Mouse (Mus musculus) adrenal gland, adult 2 months (tissue): Measurements from ENCODE around the gene Cfap43. TPM values are rescaled to one million over a fixed set of nuclear protein-coding genes. Genes with fewer than 3 reads are reported as not detected.

Experiments
- DNase-seq: peaks from one replicate; pipeline ENCODE4 v3.0.0; 2021
- polyA plus RNA-seq: library from polyadenylated mRNA; depleted of rRNA; stranded (reverse); fragments of >200 nt; gene quantifications from 2 replicates; pipeline ENCODE4 v1.2.3, GENCODE M21; 2012
- total RNA-seq, 2 experiments: library from RNA; stranded (reverse); gene quantifications; 2 replicates each; pipeline ENCODE4 v1.2.3; 2021

The Cfap43 gene
- total and polyA plus RNA-seq, 3 experiments, result not detected

DNA sequence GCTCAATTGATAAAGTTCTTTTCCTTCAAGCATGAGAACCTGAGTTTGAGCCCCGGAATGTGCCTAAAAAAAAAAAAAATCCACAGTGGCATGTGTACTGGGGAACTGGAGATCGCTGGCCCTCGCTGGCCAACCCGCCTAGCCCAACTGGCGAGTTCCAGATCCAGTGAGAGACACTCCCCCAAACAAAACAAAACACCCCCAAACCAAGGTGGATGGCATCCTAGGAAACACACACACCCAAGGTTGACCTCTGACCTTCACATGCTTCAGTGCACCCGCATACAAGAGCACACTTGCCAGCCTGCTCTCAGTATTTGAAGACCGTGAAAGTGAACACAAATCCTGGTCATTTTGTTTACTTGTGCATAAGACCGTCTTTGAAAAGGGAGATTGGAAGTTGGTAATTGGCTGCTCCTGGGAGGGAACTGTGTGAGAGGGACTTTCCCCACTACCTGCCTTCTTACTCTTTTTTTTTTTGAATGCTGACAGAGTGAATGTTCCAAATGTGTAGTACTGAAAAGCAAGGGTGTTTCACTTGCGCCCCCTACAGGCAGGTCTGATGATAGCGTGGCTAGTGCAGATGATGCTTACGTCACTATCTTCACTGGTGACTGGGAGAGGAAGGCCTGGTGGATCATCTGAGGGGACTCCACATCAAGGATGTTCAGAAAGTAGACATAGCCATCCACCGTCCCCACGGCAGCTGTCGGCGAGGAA is 123.9 kb downstream of the Cfap43 start:
- peak; percentile 72 for DNase-seq

DNA sequence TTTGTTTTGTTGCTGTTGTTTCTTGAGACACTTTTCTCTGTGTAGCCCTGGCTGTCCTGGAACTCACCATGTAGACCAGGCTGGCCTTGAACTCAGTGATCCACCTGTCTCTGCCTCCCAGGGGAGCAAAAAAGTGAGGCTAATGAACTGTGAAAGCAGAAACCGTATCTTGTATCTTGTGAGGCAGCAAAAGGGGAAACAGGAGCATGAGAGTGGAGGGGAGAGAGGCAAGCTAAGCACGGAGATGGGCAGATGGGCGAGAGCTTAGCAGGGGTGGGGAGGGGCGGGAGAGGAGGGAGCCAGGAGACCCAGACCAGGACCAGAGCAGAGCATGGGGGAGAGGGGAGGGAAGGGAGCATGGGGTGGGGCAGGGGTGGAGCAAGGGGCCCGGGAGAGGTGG is 124.8 kb downstream of the Cfap43 start:
- DNase-seq, result no peak

DNA sequence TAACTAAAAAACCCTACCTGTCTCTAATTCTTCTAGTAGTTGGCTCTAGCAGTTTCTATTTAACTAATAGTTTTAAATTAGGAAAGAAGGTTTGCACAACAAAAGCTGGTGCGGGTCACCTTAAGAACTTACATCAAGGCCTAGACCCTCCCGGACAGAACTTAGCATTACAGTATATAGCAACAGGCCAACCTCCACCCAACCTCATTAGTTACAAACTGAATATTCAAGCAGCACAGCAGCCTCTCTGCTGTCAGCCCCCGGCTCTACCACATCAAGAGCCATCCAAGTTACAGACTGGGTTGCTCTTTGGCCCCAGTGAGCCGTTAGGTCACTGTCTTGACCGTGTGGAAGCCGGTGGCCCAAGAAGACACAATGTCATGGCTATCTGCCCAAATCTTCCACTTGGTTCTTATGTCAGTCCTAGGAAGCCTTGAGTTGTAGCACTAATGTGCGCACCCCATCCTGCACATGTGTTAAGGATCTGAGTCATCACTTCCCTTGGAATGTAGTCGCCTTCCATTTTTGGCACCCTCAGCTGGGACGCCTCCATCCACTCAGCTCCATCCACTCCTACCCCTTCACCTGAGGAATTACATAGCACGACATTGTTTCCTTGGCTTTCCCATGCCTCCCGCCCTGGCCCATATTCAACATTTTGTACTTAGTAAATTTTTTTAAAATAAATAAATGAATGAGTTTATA is 128.6 kb downstream of the Cfap43 start:
- DNase-seq, result no peak

DNA sequence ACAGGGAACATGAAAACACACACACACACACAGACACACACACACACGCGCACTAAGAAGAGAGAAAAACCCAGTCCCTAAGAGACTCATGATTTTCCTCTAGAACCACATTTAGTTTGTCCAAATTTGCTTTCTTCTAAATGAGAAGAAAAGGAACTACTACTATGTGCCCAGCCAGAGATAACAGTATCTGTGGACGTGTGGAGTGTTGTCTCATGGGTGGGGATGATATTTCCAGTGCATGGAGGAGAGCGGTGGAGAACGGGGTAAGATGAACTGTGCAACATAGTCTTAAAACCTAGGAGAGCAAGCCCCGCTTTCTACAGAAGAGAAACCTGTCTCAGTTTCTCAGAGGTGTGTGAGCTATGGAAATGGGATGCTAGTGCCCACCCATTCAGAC is 135.2 kb downstream of the Cfap43 start:
- no peak for DNase-seq

DNA sequence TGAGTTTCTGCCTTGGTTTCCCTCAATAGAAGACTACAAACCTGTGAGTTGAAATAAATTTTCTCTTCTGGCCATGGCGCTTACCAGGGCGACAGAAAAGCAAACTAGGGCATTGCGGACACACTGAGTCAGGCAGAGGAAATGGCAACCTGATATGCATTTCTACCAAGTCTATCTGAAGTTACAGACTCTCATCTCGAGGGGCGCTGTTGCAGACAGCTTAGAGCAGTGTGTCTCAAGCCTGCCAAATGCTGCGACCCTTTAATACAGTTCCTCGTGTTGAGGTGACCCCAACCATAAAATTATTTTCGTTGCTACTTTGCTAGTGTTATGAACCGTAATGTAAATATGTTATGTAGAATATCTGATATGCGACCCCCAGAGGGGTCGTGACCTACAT is 138.1 kb downstream of the Cfap43 start:
- DNase-seq, result no peak

DNA sequence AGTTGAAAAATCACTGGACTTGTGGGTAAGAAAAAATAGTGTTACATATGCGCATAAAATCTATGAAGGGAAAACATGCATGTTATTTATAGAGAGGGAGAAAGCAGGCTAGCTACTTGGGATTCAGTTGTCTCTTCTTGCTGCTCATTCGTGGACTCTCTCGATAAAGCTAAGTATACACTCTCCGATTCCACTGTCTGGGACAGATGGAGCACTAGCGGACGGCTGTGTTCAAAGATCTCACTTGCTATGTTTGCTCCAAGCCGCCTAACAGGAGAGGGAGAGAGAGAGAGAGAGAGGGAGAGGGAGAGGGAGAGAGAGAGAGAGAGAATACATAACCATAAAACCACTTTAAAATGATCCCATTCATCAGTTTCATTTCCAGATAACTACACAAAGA is 138.9 kb downstream of the Cfap43 start:
- no peak for DNase-seq

DNA sequence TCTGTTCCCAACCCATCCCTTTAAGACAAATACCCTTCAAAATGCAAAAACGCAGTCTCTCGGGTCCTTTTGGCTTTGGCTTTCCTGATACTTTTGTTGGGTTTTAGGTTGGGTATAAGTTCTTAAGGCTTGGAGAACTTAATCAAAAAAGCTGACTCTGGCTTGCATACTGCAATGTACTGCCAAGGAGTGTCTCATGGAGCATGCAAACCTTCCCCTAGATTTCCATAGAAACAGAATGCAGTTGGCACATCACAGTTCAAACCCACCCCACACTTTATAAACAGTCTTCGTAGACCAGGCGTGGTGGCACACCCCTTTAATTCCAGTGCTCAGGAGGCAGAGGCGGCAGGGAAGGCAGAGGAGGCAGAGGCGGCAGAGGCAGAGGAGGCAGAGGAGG is 141.2 kb downstream of the Cfap43 start:
- DNase-seq, result no peak

DNA sequence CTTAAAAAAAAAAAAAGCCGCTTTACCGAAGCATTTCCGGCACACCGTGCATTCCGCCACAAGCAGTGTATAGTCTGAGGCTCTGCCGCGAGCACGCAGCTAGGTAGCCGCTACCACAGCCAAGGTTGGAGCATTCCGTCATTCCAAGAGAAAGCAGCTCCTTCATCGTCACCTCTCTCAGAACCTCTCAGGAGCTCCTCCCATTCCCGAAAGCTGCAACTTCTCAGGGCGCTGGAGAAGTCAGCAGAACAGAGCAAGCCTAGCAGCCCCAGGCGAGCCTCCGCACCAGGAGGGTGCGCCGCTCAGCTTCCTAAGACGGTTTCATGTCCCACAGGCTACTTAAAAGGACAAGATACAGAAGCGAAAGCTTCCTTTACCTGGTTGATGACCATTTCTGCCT is 163.5 kb downstream of the Cfap43 start:
- peak; percentile 11 for DNase-seq

DNA sequence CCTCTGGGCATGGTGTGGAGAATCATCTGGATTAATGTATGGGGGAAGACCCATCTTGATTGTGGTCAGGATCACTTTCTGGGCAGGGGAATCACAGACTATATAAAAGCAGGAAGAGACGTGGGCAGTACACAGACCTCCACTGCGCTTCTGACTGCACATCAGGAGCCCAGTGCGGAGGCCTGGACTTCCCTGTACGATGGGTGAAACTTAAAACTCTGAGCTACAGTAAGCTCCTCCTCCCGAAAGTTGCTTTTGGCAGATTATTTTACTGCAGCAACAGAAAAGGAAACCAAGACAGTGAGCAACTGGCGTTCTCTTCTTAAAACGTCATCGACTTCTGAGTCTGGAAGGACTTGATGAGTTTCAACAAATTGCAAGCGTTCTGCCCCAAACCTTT is 164.2 kb downstream of the Cfap43 start:
- DNase-seq, result no peak

DNA sequence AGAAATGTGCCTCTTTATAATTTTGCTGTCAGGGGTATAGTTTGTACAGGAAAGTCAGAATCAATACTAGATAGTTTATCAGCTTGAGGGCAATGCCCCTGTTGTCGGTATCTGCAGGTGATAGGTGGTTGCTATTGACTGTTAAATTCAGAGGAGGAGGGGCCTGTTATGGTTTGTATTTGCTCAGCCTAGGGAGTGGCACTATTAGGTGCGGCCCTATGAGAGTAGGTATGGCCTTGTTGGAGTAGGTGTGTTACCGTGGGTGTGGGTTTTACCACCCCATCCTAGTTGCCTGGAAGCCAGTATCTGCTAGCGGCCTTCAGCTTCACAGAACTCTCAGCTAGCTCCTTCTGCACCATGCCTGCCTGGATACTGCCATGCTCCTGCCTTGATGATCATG is 165.2 kb downstream of the Cfap43 start:
- no peak for DNase-seq

DNA sequence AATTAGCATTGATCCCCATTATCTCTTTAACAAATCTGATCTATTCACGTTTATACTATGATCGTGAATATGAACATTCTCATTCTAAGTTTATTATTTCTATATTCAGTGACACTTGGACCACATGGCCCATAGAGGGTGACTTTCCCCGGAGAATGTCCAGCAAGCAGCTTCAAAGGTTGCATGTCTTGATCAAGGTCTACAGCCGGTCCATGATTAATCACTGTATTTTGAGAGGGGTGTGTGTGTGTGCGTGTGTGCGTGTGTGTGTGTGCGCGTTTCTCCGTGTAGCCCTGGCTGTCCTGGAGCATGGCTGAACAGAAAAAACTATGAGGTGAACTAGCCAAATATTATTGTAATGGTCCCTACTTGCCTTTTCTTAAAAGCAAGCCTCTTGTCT is 166.6 kb downstream of the Cfap43 start:
- DNase-seq, result peak; percentile 25

DNA sequence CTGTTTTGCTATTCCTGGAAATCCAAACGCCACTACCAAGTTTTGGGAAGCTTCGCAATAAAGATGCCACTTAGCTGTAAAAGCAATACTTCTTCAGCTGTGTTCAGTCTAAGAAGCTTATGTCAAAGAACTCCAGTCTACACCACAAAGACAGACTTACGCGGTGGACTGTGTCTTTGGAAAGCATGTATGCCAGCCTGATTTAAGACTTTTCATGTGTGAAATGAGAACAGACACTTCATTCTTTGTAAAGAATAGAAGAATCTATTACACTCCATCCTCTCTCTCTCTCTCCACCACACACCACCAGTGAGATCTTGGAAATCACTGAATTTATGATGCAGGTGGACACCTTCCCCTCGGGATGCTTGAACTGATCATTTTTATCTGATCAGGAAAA is 168.7 kb downstream of the Cfap43 start:
- DNase-seq, result no peak

DNA sequence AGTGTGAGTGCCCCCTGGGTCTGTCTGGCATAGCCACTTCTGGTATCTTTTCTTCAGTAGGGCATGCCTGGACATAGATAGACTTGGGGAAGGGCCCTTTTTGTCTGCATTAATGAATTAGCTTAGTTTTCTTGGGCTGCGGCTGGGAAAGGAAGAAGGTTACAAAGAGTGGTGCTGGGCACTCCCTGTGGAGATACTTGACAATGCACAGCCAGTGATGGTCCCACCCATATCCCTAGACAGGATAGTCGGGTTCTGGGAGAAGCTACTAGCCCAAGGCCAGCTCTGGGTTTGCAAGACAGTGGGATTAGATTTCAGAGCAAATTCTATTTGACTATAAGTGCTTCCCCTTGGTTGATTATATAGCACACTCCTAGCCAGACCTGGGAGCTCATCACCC is 170.1 kb downstream of the Cfap43 start:
- no peak for DNase-seq

DNA sequence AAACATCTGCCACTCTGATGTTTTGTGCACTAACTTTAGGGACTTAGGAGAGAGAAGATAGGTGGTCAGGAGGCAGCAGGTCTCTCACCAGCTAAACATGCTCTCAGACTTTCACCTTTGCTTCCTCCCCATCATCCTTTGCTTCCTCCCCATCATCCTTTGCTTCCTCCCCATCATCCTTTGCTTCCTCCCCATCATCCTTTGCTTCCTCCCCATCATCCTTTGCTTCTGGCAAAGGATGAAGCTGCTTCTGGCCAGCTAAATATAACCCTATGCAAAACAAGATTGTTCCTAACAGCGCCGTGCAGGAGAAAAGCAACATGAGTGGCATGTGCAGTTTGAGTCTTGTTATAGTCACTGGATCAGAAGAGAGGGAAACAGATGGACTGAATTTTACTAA is 172.0 kb downstream of the Cfap43 start:
- no peak for DNase-seq

DNA sequence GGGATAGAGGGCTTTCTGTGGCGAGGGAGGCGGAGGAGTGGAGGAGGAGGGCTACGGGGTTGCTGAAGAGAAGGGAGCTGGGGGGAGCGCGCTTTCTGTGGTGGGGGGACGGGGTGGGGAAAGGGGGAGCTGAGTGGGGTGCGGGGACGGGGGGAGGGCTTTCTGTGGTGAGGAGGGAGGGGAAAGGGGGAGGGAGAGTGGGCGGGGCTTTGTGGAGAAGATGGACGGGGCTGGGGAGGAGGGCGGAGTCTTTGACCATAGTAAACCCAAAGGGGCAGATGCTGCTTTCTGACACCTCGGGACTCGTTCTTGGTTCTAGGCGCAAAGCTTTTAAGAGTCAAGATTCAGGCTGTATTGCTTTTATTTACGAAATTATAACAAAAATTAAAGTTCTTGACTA is 187.2 kb downstream of the Cfap43 start:
- peak; percentile 71 for DNase-seq

DNA sequence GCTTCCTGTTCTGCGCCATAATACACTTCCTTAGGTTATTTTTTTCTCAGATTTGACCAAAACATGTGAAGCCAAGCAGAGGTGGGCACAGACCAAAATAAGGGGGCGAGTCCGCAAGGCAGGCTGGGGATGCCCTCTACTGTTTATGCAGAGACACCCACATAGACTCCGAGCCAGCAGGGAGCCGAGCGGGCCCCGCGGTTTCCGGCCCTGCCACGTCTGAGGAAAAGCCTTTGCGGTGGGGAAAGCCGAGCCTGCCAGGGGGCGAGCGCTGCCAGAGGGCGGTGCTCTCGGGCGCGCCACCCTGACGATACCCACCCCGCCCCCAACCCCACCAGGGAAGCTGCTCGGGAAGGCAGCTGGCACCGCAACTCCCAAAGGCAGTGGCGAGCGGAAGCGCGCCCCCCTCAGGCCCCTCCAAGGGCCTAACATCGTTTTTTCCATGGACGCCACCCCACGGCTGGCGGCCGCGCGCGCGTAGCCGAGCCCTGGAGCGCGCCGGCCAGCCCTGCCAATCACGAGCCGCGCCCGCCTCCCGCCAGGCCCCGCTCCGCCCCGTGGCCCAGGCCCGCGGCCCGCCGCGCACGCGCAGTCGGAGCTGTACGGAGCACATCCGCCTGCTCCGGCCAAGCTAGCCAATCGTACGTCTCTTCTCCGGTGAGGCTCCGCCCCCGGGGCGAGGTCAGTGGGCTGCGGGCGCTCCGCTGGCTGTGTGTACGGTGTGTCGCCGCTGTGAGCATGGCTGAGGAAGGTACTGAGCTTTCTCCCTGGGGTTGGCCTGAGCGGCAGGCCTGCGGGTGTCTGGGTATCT is 187.8 kb downstream of the Cfap43 start, which contains the start of gene Sfr1:
TSS of gene Sfr1 (plus strand) at position 612 of the 811 bp plus-strand sequence.
- peak; percentile 100 for DNase-seq

DNA sequence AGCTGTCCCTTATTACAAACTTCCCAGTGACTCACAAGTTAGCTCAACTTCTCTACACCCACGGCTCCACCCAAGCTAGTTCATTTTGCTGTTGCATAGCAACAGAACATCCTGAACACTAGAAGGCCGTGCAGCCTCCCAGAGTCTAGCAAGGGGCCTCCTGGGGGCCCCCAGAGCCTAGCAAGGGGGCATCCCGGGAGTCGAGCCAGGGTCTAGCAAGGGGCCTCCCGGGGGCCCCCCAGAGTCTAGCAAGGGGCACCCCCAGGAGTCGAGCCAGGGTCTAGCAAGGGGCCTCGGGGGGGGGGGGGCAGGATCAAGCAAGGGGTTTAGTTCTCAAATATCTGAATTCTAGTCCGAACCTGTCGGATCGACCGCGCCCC is 188.4 kb downstream of the Cfap43 start:
- peak; percentile 83 for DNase-seq

DNA sequence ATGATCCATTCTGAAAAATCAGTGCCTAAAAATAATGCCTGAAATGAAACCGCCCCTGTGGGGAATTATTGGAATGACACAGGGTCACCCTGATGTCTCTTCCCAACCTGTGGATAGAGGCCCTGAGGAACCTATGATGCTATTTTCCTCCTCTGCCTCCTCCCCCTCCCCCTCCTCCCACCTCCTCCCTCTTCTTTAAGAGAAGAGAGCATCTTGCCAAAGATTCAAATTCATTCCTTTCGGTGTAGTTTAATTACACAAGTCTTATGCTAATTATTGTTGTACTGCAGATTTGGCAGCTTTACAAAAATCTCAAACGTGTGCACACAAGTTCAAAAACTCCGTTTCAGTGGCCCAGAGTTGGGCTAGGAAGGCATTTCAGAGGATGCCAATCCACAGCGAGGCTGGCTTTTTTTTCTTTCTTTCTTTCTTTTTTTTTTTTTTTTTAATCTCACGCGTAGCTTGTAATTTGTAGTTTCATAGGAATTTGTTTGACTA is 193.4 kb downstream of the Cfap43 start:
- no peak for DNase-seq

DNA sequence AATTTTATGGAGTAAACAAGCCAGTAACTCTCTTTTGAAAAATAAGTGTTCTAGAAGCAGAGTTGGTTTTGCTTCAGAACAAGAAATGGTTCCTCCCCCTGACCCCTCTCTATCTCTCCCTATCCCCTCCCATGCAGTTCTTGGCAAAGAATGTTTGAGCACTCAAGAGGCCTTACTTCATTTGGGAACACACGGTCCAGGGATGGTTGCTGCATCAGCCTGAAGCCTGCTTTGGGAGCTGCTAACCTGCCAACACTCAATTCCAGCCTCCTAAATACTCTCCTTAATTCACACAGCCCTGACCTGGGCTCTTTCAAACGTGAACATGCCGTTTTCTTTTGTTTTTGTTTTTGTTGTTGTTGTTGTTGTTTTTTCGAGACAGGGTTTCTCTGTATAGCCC is 194.2 kb downstream of the Cfap43 start:
- no peak for DNase-seq

DNA sequence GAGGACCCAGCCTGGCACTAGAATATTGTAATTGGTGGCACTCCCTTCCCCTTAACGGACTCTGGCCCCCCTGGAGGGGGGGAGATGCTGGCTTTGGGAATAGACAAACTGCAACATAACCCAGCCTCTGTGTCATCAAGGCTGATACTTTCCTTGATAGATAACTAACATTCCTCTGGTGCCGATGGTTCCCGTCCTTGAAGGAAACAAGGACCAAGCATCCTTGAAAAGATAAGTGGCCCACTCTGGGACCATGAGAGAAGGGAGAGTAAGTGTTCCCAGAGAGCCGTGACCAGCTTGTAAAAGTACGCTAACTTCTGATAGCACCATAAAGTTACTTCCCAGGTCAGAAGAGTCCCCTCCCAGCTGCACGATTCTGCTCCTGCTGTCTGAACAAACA is 196.6 kb downstream of the Cfap43 start:
- peak; percentile 31 for DNase-seq

DNA sequence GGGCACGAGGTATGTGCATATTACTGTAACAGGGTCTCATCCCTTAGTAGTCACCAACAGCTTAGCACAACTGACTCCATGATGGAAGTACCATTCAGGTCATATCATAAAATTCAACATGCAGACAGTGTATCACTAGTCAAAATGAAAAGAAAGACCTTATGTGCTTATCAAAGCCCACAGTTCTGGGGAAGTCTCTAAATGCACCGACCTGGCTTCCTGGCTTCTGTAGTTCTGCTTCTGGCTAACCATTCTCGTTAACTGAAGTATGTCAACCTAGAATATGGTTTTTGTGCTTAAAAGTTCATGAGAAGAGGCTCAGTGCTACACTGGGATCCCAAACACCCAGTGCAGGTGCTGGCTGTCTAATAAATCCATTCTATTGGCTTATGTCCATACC is 199.9 kb downstream of the Cfap43 start:
- no peak for DNase-seq

DNA sequence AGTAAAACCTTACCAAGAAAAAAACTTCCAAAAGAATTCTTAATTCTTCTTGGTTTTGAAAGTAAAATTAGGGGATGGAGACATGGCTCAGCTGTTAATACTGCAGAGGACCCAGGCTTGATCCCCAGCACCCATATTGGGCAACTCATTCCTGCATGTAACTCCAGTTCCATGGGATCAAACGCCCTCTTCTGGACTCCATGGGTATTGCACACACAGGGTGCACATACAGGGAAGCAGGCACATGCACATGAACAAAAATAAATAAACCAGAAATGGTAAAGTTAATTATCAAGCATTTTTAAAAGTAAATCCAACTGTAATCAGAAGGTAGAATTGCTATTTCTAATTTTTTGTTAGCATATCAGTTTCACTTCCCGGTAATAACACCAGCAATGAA is 202.9 kb downstream of the Cfap43 start:
- no peak for DNase-seq

DNA sequence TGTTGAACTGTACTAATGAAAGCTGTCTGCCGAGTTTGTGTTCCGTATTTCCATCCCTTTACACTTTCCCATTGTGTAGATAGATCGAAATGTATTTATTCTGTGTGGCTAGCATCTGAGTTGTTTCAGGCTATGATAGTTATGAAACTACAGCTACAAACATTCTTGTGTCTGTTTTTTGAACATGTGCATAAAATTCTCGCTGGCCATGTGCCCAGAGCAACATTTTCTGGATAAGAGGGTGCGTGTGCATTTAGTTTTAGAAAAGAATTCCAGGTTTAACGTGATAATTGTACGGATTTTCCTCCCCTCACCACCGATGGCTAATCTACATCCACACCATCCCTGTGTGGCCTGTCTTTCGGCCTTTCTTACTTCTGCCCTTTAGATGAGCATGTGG is 205.6 kb downstream of the Cfap43 start:
- DNase-seq, result no peak
